Mouse (Mus musculus): Measurements from ENCODE around the gene Klhdc9. TPM values are rescaled to one million over a fixed set of nuclear protein-coding genes. Genes with fewer than 3 reads are reported as not detected.

Klhdc9 gene
- polyA plus RNA-seq, 1 experiment, result 10.6 TPM

DNA sequence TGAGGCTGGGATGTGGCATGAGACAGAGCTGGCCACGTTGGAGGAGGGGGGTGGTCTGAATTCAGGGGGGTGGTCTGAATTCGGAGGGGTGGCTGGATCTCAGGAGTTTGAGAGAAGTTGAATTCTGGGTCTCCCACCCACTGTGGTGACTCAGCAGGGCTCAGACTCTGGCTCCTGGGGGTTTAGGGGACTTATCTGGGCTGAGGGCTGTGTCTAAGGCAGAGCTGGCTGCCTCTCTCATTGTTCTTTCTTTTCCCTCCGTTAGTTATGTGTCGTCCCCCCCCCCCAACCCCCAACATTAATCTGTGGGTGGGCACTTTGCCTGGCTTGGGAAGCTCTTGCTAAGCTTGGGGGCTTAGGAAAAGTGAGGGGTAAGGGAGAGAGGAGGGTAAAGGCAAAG lies 13.3 kb upstream of the Klhdc9 start:
- TF ChIP-seq CTCF (IDR thresholded peaks at IDR 0.05; ENCODE audit: control insufficient read depth, insufficient read depth, insufficient replicate concordance, low read depth, low read length) (no peak), POLR2A (IDR thresholded peaks at IDR 0.05; ENCODE audit: control insufficient read depth, low read depth, low read length) (no peak)
- no peak overlapping the region for H3K4me3 ChIP-seq (ENCODE audit: control insufficient read depth, low read depth, low read length)
- peaks cover 2% of the 10 kb centered on the region for H3K4me1 ChIP-seq (ENCODE audit: control insufficient read depth, insufficient read depth, low read length)
- no peaks in the 10 kb centered on the region for H3K27me3 ChIP-seq (ENCODE audit: control insufficient read depth, insufficient read depth, low read length)
- no peak overlapping the region for H3K27ac ChIP-seq (ENCODE audit: control insufficient read depth, insufficient read depth, low read depth, low read length)
- H3K36me3 ChIP-seq (ENCODE audit: control insufficient read depth, insufficient read depth, low read length), result no peaks in the 10 kb centered on the region

DNA sequence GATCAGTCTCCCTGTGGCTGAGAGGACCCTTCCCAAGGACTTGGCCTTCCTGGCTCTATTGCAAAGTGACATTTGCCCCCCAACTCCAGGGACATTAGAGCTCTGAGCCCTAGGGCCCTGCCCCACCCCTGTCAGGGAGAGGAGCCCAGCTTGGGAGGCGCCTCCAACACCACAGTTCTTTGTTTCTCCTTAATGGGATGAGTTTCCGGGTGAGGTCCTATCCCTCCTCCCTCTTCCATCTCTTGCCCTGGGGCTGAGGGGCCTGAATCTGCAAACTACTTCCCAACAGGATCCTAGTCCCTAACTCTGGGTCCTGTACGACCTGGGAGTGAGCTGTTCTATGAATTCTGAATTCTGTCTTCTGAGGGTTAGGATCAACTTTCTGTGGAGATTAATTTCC lies 12.3 kb upstream of the Klhdc9 start:
- no peaks in the 10 kb centered on the region for H3K36me3 ChIP-seq (ENCODE audit: control insufficient read depth, insufficient read depth, low read length)
- TF ChIP-seq POLR2A (IDR thresholded peaks at IDR 0.05; ENCODE audit: control insufficient read depth, low read depth, low read length) (no peak), CTCF (IDR thresholded peaks at IDR 0.05; ENCODE audit: control insufficient read depth, insufficient read depth, insufficient replicate concordance, low read depth, low read length) (no peak)
- H3K27me3 ChIP-seq (ENCODE audit: control insufficient read depth, insufficient read depth, low read length), result no peaks in the 10 kb centered on the region
- no peak overlapping the region for H3K27ac ChIP-seq (ENCODE audit: control insufficient read depth, insufficient read depth, low read depth, low read length)
- H3K4me1 ChIP-seq (ENCODE audit: control insufficient read depth, insufficient read depth, low read length), result peaks cover 2% of the 10 kb centered on the region
- H3K4me3 ChIP-seq (ENCODE audit: control insufficient read depth, low read depth, low read length), result no peak overlapping the region

DNA sequence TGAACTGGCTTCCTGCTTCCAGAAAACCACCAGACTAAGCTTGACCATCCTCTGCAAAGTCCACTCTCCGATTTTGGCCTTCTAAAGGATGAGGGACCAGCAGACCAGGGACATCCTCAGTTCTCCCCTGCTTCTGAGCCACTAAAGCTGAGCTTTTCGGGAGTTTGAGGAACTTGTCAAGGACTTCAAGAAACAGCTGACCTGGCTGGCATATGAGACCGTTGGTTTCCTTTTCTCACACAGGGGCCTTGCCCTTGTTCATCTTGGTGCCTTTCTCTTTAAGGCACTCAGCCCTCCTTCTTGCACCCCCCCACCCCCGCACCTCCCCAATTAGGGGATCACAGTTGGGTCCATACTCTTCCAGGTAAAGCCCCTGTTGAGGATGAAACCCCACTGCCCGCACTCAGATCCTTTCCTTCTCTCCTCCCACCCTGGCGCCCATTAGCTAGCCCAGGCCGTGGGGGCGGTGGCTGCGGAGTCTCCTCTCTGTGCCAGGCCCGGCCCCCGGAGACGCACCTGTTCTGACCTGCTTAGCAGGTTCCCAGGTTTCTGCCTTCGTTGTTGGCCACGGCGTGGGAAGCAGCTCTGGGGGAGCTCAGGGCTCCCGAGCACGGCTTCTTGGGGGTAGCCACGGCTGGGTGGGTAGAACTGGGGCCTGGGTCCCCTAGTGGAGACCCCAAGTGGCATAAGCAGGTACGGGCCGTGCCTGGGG lies 9.4 kb upstream of the Klhdc9 start, which contains the start of gene Nectin4:
TSS of gene Nectin4 (plus strand) at position 255 of the 712 bp plus-strand sequence.
- TF ChIP-seq POLR2A (IDR thresholded peaks at IDR 0.05; ENCODE audit: control insufficient read depth, low read depth, low read length), result no peak
- H3K4me1 ChIP-seq (ENCODE audit: control insufficient read depth, insufficient read depth, low read length), result peaks cover 2% of the 10 kb centered on the region
- H3K27ac ChIP-seq (ENCODE audit: control insufficient read depth, insufficient read depth, low read depth, low read length), result no peak within 1 kb of the TSS
- H3K27me3 ChIP-seq (ENCODE audit: control insufficient read depth, insufficient read depth, low read length), result no peaks in the 10 kb centered on the region
- H3K4me3 ChIP-seq (ENCODE audit: control insufficient read depth, low read depth, low read length), result no peak within 1 kb of the TSS
- H3K36me3 ChIP-seq (ENCODE audit: control insufficient read depth, insufficient read depth, low read length), result no peaks in the 10 kb centered on the region

DNA sequence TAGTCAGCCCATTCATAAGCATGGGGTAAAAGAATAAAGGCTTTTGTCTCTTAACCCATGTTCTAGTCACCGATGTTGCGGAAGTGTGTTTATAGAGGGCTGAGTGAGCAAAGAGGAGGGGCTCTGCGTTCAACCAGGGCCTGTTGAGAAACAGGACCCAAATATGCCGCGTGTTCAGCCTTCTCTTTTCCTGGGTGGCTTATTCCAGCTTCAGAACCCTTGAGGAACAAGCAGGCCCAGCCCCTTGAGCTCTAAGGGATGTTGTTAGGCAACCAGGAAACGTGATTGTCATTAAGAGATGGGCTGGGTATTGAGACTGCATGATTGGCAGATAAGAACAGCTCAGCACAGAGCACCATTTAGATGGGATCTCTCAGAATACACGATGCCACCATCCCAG lies 5.3 kb upstream of the Klhdc9 start:
- no peak overlapping the region for H3K27ac ChIP-seq (ENCODE audit: control insufficient read depth, insufficient read depth, low read depth, low read length)
- H3K27me3 ChIP-seq (ENCODE audit: control insufficient read depth, insufficient read depth, low read length), result no peaks in the 10 kb centered on the region
- H3K36me3 ChIP-seq (ENCODE audit: control insufficient read depth, insufficient read depth, low read length), result no peaks in the 10 kb centered on the region
- no peak overlapping the region for H3K4me3 ChIP-seq (ENCODE audit: control insufficient read depth, low read depth, low read length)
- H3K4me1 ChIP-seq (ENCODE audit: control insufficient read depth, insufficient read depth, low read length), result peaks cover 8% of the 10 kb centered on the region
- TF ChIP-seq CTCF (IDR thresholded peaks at IDR 0.05; ENCODE audit: control insufficient read depth, insufficient read depth, insufficient replicate concordance, low read depth, low read length) (no peak), POLR2A (IDR thresholded peaks at IDR 0.05; ENCODE audit: control insufficient read depth, low read depth, low read length) (no peak)

DNA sequence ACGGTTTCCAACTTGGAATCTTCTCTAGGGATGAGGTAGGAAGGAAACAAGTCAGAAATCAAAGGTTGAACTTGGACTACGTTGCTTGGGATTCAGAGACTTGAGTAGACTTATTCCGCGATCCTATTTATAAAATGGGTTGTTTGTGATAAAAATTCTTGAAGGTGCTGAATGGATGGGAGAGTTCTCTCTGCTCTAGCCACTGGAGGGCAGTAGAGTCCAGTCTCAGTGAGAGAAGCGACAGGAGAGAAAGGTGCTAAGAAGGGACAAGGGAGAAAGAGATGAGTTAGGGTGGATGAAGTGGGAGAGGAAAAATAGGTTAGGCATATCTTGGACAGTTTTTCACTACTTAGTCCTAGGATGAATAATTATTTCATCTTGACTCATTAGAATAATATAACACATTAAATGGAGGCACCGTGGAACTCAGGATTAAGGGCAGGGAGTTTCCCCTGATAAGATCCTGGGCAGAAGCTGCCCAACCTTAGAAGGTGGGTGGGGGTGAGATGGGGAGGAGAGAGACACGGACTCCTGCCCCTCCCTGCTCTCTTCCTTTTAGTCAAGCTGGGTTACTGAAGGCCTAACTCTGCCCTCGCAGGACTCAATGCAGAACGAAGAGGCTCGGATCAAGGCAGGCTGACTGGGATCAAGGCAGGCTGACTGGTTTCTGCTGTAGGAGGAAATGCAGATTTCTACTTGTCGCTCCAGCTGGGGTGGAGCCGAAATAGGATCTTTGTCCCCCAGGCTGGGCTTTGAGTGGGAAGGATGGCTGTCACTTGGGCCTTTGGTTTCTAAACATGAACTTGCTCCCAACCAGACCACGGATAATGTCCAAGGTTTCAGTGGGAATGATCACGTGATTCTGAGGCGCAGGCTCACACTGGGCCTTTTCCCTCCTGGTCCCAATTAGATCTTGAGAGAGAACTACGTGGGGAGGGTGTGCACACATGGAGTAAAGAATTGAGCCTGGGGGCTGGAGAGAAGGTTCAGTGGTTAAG lies 807 bp upstream of the Klhdc9 start:
- Histone ChIP-seq H3K27me3 (ENCODE audit: control insufficient read depth, insufficient read depth, low read length) (no peaks in the 10 kb centered on the region), H3K4me1 (ENCODE audit: control insufficient read depth, insufficient read depth, low read length) (peaks cover 12% of the 10 kb centered on the region), H3K4me3 (ENCODE audit: control insufficient read depth, low read depth, low read length) (peak overlapping the region; percentile 82), H3K36me3 (ENCODE audit: control insufficient read depth, insufficient read depth, low read length) (no peaks in the 10 kb centered on the region), H3K27ac (ENCODE audit: control insufficient read depth, insufficient read depth, low read depth, low read length) (peak overlapping the region; percentile 85)
- no peak for TF ChIP-seq POLR2A (IDR thresholded peaks at IDR 0.05; ENCODE audit: control insufficient read depth, low read depth, low read length)
- TF ChIP-seq CTCF (IDR thresholded peaks at IDR 0.05; ENCODE audit: control insufficient read depth, insufficient read depth, insufficient replicate concordance, low read depth, low read length), result no peak

DNA sequence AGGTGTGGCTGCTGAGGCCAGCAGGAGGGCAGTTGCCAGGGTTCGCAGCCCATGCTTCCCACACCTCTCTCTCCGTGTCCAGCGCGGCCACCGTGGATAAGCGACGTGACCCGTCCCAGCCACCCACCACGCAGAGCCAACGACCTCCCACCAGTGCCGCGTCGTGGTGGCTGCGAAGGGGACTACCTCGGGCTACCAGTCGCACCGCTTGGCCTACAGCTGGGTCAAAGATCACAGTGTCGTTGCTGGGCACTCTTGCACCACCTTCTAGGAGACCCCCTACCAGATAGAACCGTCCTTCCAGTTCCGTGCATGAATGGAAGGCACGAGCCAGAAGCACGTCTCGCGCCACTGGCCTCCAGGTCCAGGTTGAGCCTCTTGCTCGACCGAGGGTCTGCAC lies 345 bp downstream of the Klhdc9 start:
- Histone ChIP-seq H3K4me1 (ENCODE audit: control insufficient read depth, insufficient read depth, low read length) (peaks cover 12% of the 10 kb centered on the region), H3K36me3 (ENCODE audit: control insufficient read depth, insufficient read depth, low read length) (no peaks in the 10 kb centered on the region), H3K27me3 (ENCODE audit: control insufficient read depth, insufficient read depth, low read length) (no peaks in the 10 kb centered on the region), H3K27ac (ENCODE audit: control insufficient read depth, insufficient read depth, low read depth, low read length) (peak overlapping the region; percentile 85), H3K4me3 (ENCODE audit: control insufficient read depth, low read depth, low read length) (peak overlapping the region; percentile 82)
- TF ChIP-seq CTCF (IDR thresholded peaks at IDR 0.05; ENCODE audit: control insufficient read depth, insufficient read depth, insufficient replicate concordance, low read depth, low read length) (no peak), POLR2A (IDR thresholded peaks at IDR 0.05; ENCODE audit: control insufficient read depth, low read depth, low read length) (no peak)

DNA sequence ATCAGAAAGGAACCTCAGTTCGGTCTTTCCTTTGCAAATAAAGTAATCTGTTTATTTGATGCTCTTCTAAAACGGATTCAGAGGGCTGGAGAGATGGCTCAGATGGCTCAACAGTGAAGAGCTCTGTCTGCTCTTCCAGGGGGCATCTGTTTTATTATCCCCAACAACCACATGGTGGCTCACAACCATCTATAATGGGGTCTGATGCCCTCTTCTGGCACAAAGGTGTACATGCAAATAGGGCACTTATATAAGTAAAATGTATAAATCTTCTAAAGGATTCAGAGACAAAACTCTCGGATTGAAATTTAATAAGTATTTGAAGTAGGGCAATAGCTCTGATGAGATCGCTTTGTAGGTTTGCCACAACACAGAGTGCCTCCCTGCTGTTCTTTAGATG lies 2.2 kb downstream of the Klhdc9 start:
- Histone ChIP-seq H3K4me3 (ENCODE audit: control insufficient read depth, low read depth, low read length) (no peak overlapping the region), H3K27ac (ENCODE audit: control insufficient read depth, insufficient read depth, low read depth, low read length) (no peak overlapping the region), H3K36me3 (ENCODE audit: control insufficient read depth, insufficient read depth, low read length) (no peaks in the 10 kb centered on the region), H3K27me3 (ENCODE audit: control insufficient read depth, insufficient read depth, low read length) (no peaks in the 10 kb centered on the region), H3K4me1 (ENCODE audit: control insufficient read depth, insufficient read depth, low read length) (peaks cover 12% of the 10 kb centered on the region)
- TF ChIP-seq POLR2A (IDR thresholded peaks at IDR 0.05; ENCODE audit: control insufficient read depth, low read depth, low read length), result no peak
- TF ChIP-seq CTCF (IDR thresholded peaks at IDR 0.05; ENCODE audit: control insufficient read depth, insufficient read depth, insufficient replicate concordance, low read depth, low read length), result no peak
